Mouse (Mus musculus) lung, adult 2 months (tissue): Measurements from ENCODE around the gene Kcna7. TPM values are rescaled to one million over a fixed set of nuclear protein-coding genes. Genes with fewer than 3 reads are reported as not detected.

Experiments
- DNase-seq: peaks from one replicate; pipeline ENCODE4 v3.0.0; 2022
- H3K4me1 ChIP-seq: fragments of 200-500 bp; 2 replicates; pipeline ENCODE4 v1.6.1; 2011; ENCODE audit warnings: low read length; ENCODE audit not compliant: control insufficient read depth, insufficient read depth
- H3K4me3 ChIP-seq: fragments of 200-500 bp; replicated peaks from 2 replicates; pipeline ENCODE3; 2011; ENCODE audit warnings: low read depth, mild to moderate bottlenecking, control low read depth, low read length; ENCODE audit errors: extremely low read depth
- CTCF ChIP-seq: fragments of 200-500 bp; IDR thresholded peaks from 2 replicates; pipeline ENCODE4 v1.5.1; 2011; ENCODE audit warnings: mild to moderate bottlenecking, low read length, control low read depth; ENCODE audit not compliant: insufficient read depth
- POLR2A ChIP-seq: fragments of 200-500 bp; IDR thresholded peaks from 2 replicates; pipeline ENCODE4 v1.6.1; 2011; ENCODE audit warnings: low read depth, mild to moderate bottlenecking, control low read depth, low read length, borderline replicate concordance; ENCODE audit errors: extremely low read depth
- WGBS: fragments of 180-500 bp; shearing (Covaris S2); methylation state at CpG from one replicate; pipeline ENCODE4 v1.1.7; 2018; 5-methylcytosine and 5-hydroxymethylcytosine counted together
- polyA plus RNA-seq: library from polyadenylated mRNA; depleted of rRNA; stranded (reverse); fragments of >200 nt; gene quantifications from 2 replicates; pipeline ENCODE4 v1.2.3, GENCODE M21; 2012; rRNA removed

Kcna7 gene
- polyA plus RNA-seq, 1 experiment, result 2.3 TPM

DNA sequence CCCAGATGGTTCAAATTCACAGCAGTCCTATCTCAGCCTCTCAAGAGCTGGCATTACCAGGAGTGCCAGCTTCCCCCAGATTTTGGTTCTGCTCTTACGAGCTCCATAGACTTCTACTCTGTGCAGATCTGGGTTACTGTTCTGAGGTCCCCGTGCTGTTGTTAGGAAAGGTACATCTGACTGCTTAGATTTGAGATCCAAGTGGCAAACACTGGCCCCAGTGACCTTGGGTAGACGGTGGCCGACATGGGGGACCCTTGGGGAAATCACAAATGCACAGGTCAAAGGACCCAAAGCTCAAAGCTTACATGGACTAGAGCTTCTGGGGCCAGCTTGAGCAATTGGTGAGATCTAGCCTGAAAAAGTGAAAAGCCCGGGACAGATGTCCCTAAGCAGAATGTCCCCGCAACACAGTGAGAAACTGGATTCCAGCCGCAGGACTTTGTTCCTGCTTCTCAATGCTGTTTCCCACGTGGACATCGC, 51.3 kb downstream of the Kcna7 start:
- TF ChIP-seq POLR2A (no peak), CTCF (no peak)
- Histone ChIP-seq H3K4me1 (peaks cover 6% of the 10 kb centered on the region), H3K4me3 (no peak overlapping the region)
- no peak for DNase-seq
- 35% methylated on average over 9 of the region's 9 CpGs for WGBS

GRCm38 (mm10) chr7:45457204-45458060, 52.0 kb downstream of the Kcna7 start:
- H3K4me1 ChIP-seq, result peaks cover 6% of the 10 kb centered on the region
- no peak for DNase-seq
- TF ChIP-seq POLR2A (peak; percentile 48; the same call in 1 of the 2 replicates), CTCF (no peak)
- WGBS, result 36% methylated on average over 10 of the region's 10 CpGs
- H3K4me3 ChIP-seq, result peak overlapping the region; percentile 39

GRCm38 (mm10) chr7:45458748-45459563, 53.5 kb downstream of the Kcna7 start:
- peak; percentile 76 for DNase-seq
- peak overlapping the region; percentile 87 for H3K4me3 ChIP-seq
- 1% methylated on average over 43 of the region's 43 CpGs for WGBS
- peaks cover 6% of the 10 kb centered on the region for H3K4me1 ChIP-seq
- TF ChIP-seq POLR2A, result peak; percentile 70; the same call in 1 of the 2 replicates
- no peak for TF ChIP-seq CTCF

Other genes with a start within 250 kb of the Kcna7 start
- gene Slc17a7, start 241.7 kb upstream of the Kcna7 start, polyA plus RNA-seq, result 2.4 and 2.7 TPM in 2 replicates
- 0.44 and 0.53 TPM in 2 replicates for gene Gfy, start 226.1 kb upstream of the Kcna7 start, polyA plus RNA-seq
- gene Pth2, start 224.7 kb upstream of the Kcna7 start, polyA plus RNA-seq, result not detected in 2 replicates
- gene Ccdc155, start 200.8 kb upstream of the Kcna7 start, polyA plus RNA-seq, result 3.3 and 4.1 TPM in 2 replicates
- gene Dkkl1, start 193.5 kb upstream of the Kcna7 start, polyA plus RNA-seq, result 1.4 and 5.2 TPM in 2 replicates
- 37.6 and 44.1 TPM in 2 replicates for gene Tead2, start 189.9 kb upstream of the Kcna7 start, polyA plus RNA-seq
- 82.1 and 84.1 TPM in 2 replicates for gene Cd37, start 166.5 kb upstream of the Kcna7 start, polyA plus RNA-seq
- 0.12 TPM in 1 of 2 replicates, not detected in the other for gene Slc6a16, start 164.6 kb upstream of the Kcna7 start, polyA plus RNA-seq
- gene Slc6a21, start 128.1 kb upstream of the Kcna7 start, polyA plus RNA-seq, result not detected in 2 replicates
- 41.8 and 44.8 TPM in 2 replicates for gene Trpm4, start 71.9 kb upstream of the Kcna7 start, polyA plus RNA-seq
- 2.4 and 10.0 TPM in 2 replicates for gene Hrc, start 70.4 kb upstream of the Kcna7 start, polyA plus RNA-seq
- 1.2 and 3.7 TPM in 2 replicates for gene Ppfia3, start 38.6 kb upstream of the Kcna7 start, polyA plus RNA-seq
- gene Lin7b, start 35.1 kb upstream of the Kcna7 start, polyA plus RNA-seq, result 1.4 and 2.2 TPM in 2 replicates
- 240 and 319 TPM in 2 replicates for gene Snrnp70, start 9.9 kb upstream of the Kcna7 start, polyA plus RNA-seq
- gene Ntf5, start 8.0 kb downstream of the Kcna7 start, polyA plus RNA-seq, result 4.6 and 4.8 TPM in 2 replicates
- 26.5 and 33.4 TPM in 2 replicates for gene Lhb, start 15.2 kb downstream of the Kcna7 start, polyA plus RNA-seq
- 33.0 and 39.4 TPM in 2 replicates for gene Gys1, start 29.2 kb downstream of the Kcna7 start, polyA plus RNA-seq
- gene Ruvbl2, start 32.4 kb downstream of the Kcna7 start, polyA plus RNA-seq, result 61.1 and 61.7 TPM in 2 replicates
- gene Ftl1, start 54.2 kb downstream of the Kcna7 start, polyA plus RNA-seq, result 2,878 and 3,367 TPM in 2 replicates
- gene Bax, start 61.2 kb downstream of the Kcna7 start, polyA plus RNA-seq, result 117 and 128 TPM in 2 replicates
- gene Tulp2, start 76.2 kb downstream of the Kcna7 start, polyA plus RNA-seq, result 0.11 and 0.17 TPM in 2 replicates
- not detected in 2 replicates for gene Gm45808, start 81.2 kb downstream of the Kcna7 start, polyA plus RNA-seq
- gene Dhdh, start 83.2 kb downstream of the Kcna7 start, polyA plus RNA-seq, result 4.4 and 5.4 TPM in 2 replicates
- 420 and 430 TPM in 2 replicates for gene Nucb1, start 104.8 kb downstream of the Kcna7 start, polyA plus RNA-seq
- 58.6 and 73.7 TPM in 2 replicates for gene Ppp1r15a, start 120.6 kb downstream of the Kcna7 start, polyA plus RNA-seq
- 11.8 and 13.1 TPM in 2 replicates for gene Plekha4, start 120.7 kb downstream of the Kcna7 start, polyA plus RNA-seq
- 2.1 and 3.0 TPM in 2 replicates for gene Hsd17b14, start 149.2 kb downstream of the Kcna7 start, polyA plus RNA-seq
- gene Bcat2, start 164.5 kb downstream of the Kcna7 start, polyA plus RNA-seq, result 44.2 TPM in 2 replicates
- not detected in 2 replicates for gene Fgf21, start 209.8 kb downstream of the Kcna7 start, polyA plus RNA-seq
- 0.78 TPM in 1 of 2 replicates, not detected in the other for gene Fut1, start 211.6 kb downstream of the Kcna7 start, polyA plus RNA-seq
- 1.7 and 2.0 TPM in 2 replicates for gene Izumo1, start 216.2 kb downstream of the Kcna7 start, polyA plus RNA-seq
- gene Rasip1, start 221.8 kb downstream of the Kcna7 start, polyA plus RNA-seq, result 139 and 181 TPM in 2 replicates
- 8.6 and 13.2 TPM in 2 replicates for gene Mamstr, start 234.3 kb downstream of the Kcna7 start, polyA plus RNA-seq